Comparison of ENCODE assay signal across 7 mouse cellular contexts in the genomic region with DNA sequence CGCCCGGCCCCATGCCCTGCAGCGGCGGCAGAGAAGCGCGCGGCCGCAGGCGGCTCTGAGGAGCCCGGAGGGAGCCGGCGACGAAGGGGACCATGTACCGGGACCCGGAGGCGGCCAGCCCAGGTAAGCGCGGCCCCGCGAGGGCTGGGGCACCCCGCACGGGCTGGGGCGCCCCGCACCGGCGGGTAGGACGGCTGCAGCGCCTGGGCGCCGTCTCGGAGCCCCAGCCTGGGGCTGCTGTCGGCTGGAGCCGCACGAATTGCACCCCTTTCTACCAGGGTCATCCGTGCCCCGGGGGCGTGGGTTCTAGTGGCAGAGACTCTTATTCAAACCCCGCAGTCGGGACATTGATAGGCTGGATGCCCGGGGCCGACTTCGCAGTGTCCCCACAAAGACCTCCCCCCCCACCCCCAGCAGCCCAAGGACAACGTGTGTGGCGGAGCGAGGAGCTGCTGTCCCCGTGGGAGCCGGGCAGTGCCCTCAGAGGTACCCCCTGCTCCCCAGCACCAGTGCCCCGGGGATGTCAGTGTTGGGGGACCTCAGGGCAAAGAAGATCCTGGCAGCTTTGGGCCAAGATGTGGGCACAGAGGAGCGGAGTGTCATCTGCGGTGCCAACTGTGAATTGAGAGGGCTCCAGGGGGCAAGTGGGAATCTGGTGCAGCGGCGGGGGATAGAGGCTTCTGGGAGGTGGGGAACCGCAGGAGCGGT. TPM values are rescaled to one million over a fixed set of nuclear protein-coding genes. Genes with fewer than 3 reads are reported as not detected.
A peak's percentile ranks its signal among the peaks of the same experiment; 100 is the strongest.
DNase-seq lines count a peak whose midpoint lies in the region; ATAC-seq and TF ChIP-seq lines count a peak whose summit lies in the region.

No protein-coding gene starts in this region.

- under 1% methylated on average over 54 of the region's 54 CpGs for WGBS in lung, embryonic 15.5 days
- under 1% methylated on average over 47 of the region's 54 CpGs for WGBS in heart, embryonic 11.5 days (ENCODE audit: insufficient replicate concordance)
- WGBS in liver, embryonic 13.5 days (ENCODE audit: insufficient replicate concordance), result 4% methylated on average over 49 of the region's 54 CpGs

- no peak for TF ChIP-seq CTCF in testis, adult 2 months (IDR thresholded peaks at IDR 0.05; ENCODE audit: control insufficient read depth, insufficient read depth, insufficient replicate concordance, low read depth, low read length)

- peak overlapping the region; percentile 54 for H3K4me3 ChIP-seq in lung, embryonic 15.5 days
- peak overlapping the region; percentile 60 for H3K4me3 ChIP-seq in heart, embryonic 11.5 days (ENCODE audit: low read depth, low read length)
- peak overlapping the region; percentile 59 for H3K4me3 ChIP-seq in liver, embryonic 13.5 days (replicated peaks)
- peak overlapping the region; percentile 94 for H3K4me3 ChIP-seq in testis, adult 2 months (ENCODE audit: control insufficient read depth, low read depth, low read length)

- no peak for TF ChIP-seq POLR2A in testis, adult 2 months (IDR thresholded peaks at IDR 0.05; ENCODE audit: control insufficient read depth, low read depth, low read length)

- DNase-seq in lung, postnatal 10 days, result no peak
- peak; percentile 53 to 54 for DNase-seq in cerebellum, postnatal 36 days
- no peak for DNase-seq in liver, embryonic 13.5 days
- DNase-seq in spleen, adult 12 weeks (ENCODE audit: low spot score), result no peak

- peaks cover 12% of the 10 kb centered on the region for H3K4me1 ChIP-seq in lung, embryonic 15.5 days
- peaks cover 7% of the 10 kb centered on the region; the same call in 1 of the 2 replicates for H3K4me1 ChIP-seq in heart, embryonic 11.5 days (ENCODE audit: control insufficient read depth, insufficient read depth, low read length)
- H3K4me1 ChIP-seq in liver, embryonic 13.5 days (replicated peaks), result peaks cover 15% of the 10 kb centered on the region; the same call in 1 of the 2 replicates
- peaks cover 6% of the 10 kb centered on the region for H3K4me1 ChIP-seq in testis, adult 2 months (ENCODE audit: control insufficient read depth, insufficient read depth, low read length)

- peak; percentile 33 for ATAC-seq in lung, embryonic 15.5 days (ENCODE audit: borderline replicate concordance, extremely low read depth, low FRiP score, low TSS enrichment)
- 0 out of 2 replicates have a peak, but pooled peaks have one; percentile 11 for ATAC-seq in heart, embryonic 11.5 days (replicated peaks; ENCODE audit: insufficient number of reproducible peaks, low FRiP score, low TSS enrichment)
- peak; percentile 32; the same call in 1 of the 2 replicates for ATAC-seq in liver, embryonic 13.5 days (ENCODE audit: low read depth)

- no peaks in the 10 kb centered on the region for H3K9me3 ChIP-seq in lung, embryonic 15.5 days
- no peaks in the 10 kb centered on the region for H3K9me3 ChIP-seq in heart, embryonic 11.5 days (replicated peaks; ENCODE audit: control insufficient read depth, low read length)
- no peaks in the 10 kb centered on the region for H3K9me3 ChIP-seq in liver, embryonic 13.5 days (replicated peaks)

- H3K36me3 ChIP-seq in lung, embryonic 15.5 days, result no peaks in the 10 kb centered on the region
- H3K36me3 ChIP-seq in heart, embryonic 11.5 days (ENCODE audit: control insufficient read depth, insufficient read depth, low read length), result no peaks in the 10 kb centered on the region
- no peaks in the 10 kb centered on the region for H3K36me3 ChIP-seq in liver, embryonic 13.5 days
- H3K36me3 ChIP-seq in testis, adult 2 months (ENCODE audit: control insufficient read depth, insufficient read depth, low read length), result no peaks in the 10 kb centered on the region

- peak overlapping the region; percentile 85 for H3K4me2 ChIP-seq in lung, embryonic 15.5 days
- H3K4me2 ChIP-seq in heart, embryonic 11.5 days, result peak overlapping the region; percentile 90
- H3K4me2 ChIP-seq in liver, embryonic 13.5 days, result peak overlapping the region; percentile 72

- H3K27me3 ChIP-seq in lung, embryonic 15.5 days, result peaks cover 34% of the 10 kb centered on the region
- H3K27me3 ChIP-seq in heart, embryonic 11.5 days (ENCODE audit: control insufficient read depth, insufficient read depth, low read length), result peaks cover 52% of the 10 kb centered on the region
- peaks cover 74% of the 10 kb centered on the region for H3K27me3 ChIP-seq in liver, embryonic 13.5 days
- no peaks in the 10 kb centered on the region for H3K27me3 ChIP-seq in testis, adult 2 months (ENCODE audit: control insufficient read depth, insufficient read depth, low read length)

- H3K9ac ChIP-seq in lung, embryonic 15.5 days, result peak overlapping the region; percentile 54
- peak overlapping the region; percentile 64 for H3K9ac ChIP-seq in heart, embryonic 11.5 days (ENCODE audit: low read depth, low read length)
- H3K9ac ChIP-seq in liver, embryonic 13.5 days, result peak overlapping the region; percentile 43; the same call in 1 of the 2 replicates

- H3K27ac ChIP-seq in lung, embryonic 15.5 days, result no peak overlapping the region
- H3K27ac ChIP-seq in heart, embryonic 11.5 days (ENCODE audit: low read depth, low read length), result no peak overlapping the region
- H3K27ac ChIP-seq in liver, embryonic 13.5 days, result no peak overlapping the region
- 0 out of 2 replicates have a peak overlapping the region, but pooled peaks have one; percentile 11 for H3K27ac ChIP-seq in testis, adult 2 months (ENCODE audit: control insufficient read depth, insufficient read depth, low read depth, low read length)

RNA-seq across cellular contexts. Expression of a gene that starts 0.7 kb away (rescaled TPM):
- 2.1 TPM in 2 replicates for polyA plus RNA-seq in lung, embryonic 15.5 days (2015; fragmentation: Nextera tagmentation; extraction: Ambion mirVana)
- 1.2 and 2.0 TPM in 2 replicates for polyA plus RNA-seq in heart, embryonic 11.5 days (2014; fragmentation: Nextera tagmentation; extraction: Ambion mirVana)
- 0.10 and 0.21 TPM in 2 replicates for polyA plus RNA-seq in liver, embryonic 13.5 days (2015; fragmentation: Nextera tagmentation; extraction: Ambion mirVana)
- 10.9 and 11.0 TPM in 2 replicates for polyA plus RNA-seq in testis, adult 2 months (2012; rRNA removed)

Comparison
In these comparisons a context has a peak if more than half of its experiments do, and no peak if none do; other contexts are left out.
1. DNase-seq: peak in cerebellum, postnatal 36 days (2 of 2); none in lung, postnatal 10 days (single experiment), liver, embryonic 13.5 days (single experiment) and spleen, adult 12 weeks (single experiment).
2. Peak in every context shown above with its lines, with median percentiles within 50 percentile points of each other: ATAC-seq, H3K4me2 ChIP-seq, H3K4me3 ChIP-seq and H3K9ac ChIP-seq.